Mouse (Mus musculus) MEL (cell line): ENCODE data around the gene Hrh3.

Experiments used
- CHD2 ChIP-seq: IDR thresholded peaks from 2 replicates; pipeline ENCODE4 v1.6.1; 2011; ENCODE audit warnings: low read length, improper control_type of control experiment
- ELF1 ChIP-seq: IDR thresholded peaks from 2 replicates; pipeline ENCODE4 v1.6.1; 2014; ENCODE audit warnings: low read depth, mild to moderate bottlenecking, inconsistent platforms, low read length, improper control_type of control experiment, moderate library complexity
- JUND ChIP-seq: IDR thresholded peaks from 2 replicates; pipeline ENCODE4 v1.6.1; 2011; ENCODE audit warnings: low read depth, mild to moderate bottlenecking, improper control_type of control experiment, low read length
- MAX ChIP-seq: IDR thresholded peaks from 2 replicates; pipeline ENCODE4 v1.6.1; 2011; ENCODE audit warnings: low read length, improper control_type of control experiment
- MEF2A ChIP-seq: IDR thresholded peaks from 2 replicates; pipeline ENCODE4 v1.6.1; 2014; ENCODE audit warnings: low read depth, mild to moderate bottlenecking, inconsistent platforms, low read length, improper control_type of control experiment; ENCODE audit not compliant: poor library complexity, insufficient replicate concordance, severe bottlenecking; ENCODE audit errors: extremely low read depth
- POLR2A ChIP-seq, 2 experiments: IDR thresholded peaks; 2 replicates each; pipeline ENCODE4 v1.6.1; 2011 to 2012; ENCODE audit warnings: low read length in 2 of 2, mild to moderate bottlenecking in 2 of 2, control low read depth in 1 of 2, improper control_type of control experiment in 1 of 2, low read depth in 1 of 2, moderate library complexity in 1 of 2; ENCODE audit not compliant: control insufficient read depth in 1 of 2, insufficient read depth in 1 of 2, poor library complexity in 1 of 2
- POLR2AphosphoS2 ChIP-seq: IDR thresholded peaks from 2 replicates; pipeline ENCODE4 v1.6.1; 2011; ENCODE audit warnings: low read length, improper control_type of control experiment
- POLR2AphosphoS5 ChIP-seq: IDR thresholded peaks from 2 replicates; pipeline ENCODE4 v1.6.1; 2012; ENCODE audit warnings: low read depth, borderline replicate concordance, mild to moderate bottlenecking, inconsistent platforms, low read length, moderate library complexity, mixed read lengths
- RAD21 ChIP-seq: IDR thresholded peaks from 2 replicates; pipeline ENCODE4 v1.6.1; 2011; ENCODE audit warnings: mild to moderate bottlenecking, low read depth, low read length, improper control_type of control experiment
- ZC3H11A ChIP-seq: IDR thresholded peaks from 2 replicates; pipeline ENCODE4 v1.6.1; 2012; ENCODE audit warnings: low read depth, mild to moderate bottlenecking, inconsistent platforms, low read length, improper control_type of control experiment

DNA sequence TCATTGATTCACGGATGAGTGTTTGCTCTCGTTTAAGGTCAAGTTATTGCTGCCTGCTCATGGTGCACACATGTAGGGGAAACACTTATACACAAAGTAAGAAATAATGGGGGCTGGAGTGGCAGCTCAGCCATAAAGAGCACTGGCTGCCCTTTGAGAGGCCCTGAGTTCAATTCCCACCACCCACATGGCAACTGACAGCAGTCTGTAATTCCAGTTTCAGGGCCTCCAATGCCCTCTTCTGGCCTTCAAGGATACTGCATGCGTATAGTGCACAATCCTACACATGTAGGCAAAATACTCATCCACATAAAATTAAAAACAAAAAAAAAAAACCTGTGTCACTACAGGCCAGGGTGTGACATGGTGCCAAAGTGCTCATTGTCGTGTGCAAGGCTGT is 16.8 kb downstream of the Hrh3 start:
- TF ChIP-seq CHD2 (no peak), ELF1 (no peak), JUND (no peak), POLR2AphosphoS2 (no peak), POLR2A (IDR thresholded peaks at IDR 0.05; ENCODE audit: control insufficient read depth in 1 of 2, insufficient read depth in 1 of 2, low read depth in 1 of 2, low read length in 2 of 2, poor library complexity in 1 of 2) (no peak), POLR2AphosphoS5 (no peak), RAD21 (peak; percentile 45), MAX (no peak), MEF2A (no peak), ZC3H11A (0 out of 2 replicates have a peak, but pooled peaks have one; percentile 16)
